Mouse (Mus musculus): ENCODE results near the gene Nipal4.

- TF ChIP-seq GATA1 (IDR thresholded peaks at IDR 0.05; ENCODE audit: borderline replicate concordance, low read length) (no peak), CTCF (IDR thresholded peaks at IDR 0.05; ENCODE audit: low read depth, low read length) (no peak), TAL1 (conservative IDR thresholded peaks at IDR 0.05; ENCODE audit: low read depth, low read length) (no peak), POLR2AphosphoS5 (IDR thresholded peaks at IDR 0.05; ENCODE audit: insufficient replicate concordance, low read depth, low read length) (no peak)
Measured at GRCm38 (mm10) chr11:46109206-46109605, 57.1 kb downstream of the Nipal4 start.

All from G1E (cell line).